In genomic region chr7:78912974-78913474, GRCm38 (mm10) we compare ENCODE assay signal across 8 mouse cellular contexts. TPM values are rescaled to one million over a fixed set of nuclear protein-coding genes. Genes with fewer than 3 reads are reported as not detected.
DNase-seq lines count a peak whose midpoint lies in the region; ATAC-seq lines count a peak whose summit lies in the region.

TSS of gene Isg20 (plus strand) at chr7:78913424.

- peak within 1 kb of the TSS; percentile 56 for H3K27ac ChIP-seq in lung, embryonic 16.5 days (ENCODE audit: low read length)
- peak within 1 kb of the TSS; percentile 60; the same call in 1 of the 2 replicates for H3K27ac ChIP-seq in embryonic facial prominence, embryonic 15.5 days (replicated peaks)
- no peak within 1 kb of the TSS for H3K27ac ChIP-seq in intestine, embryonic 15.5 days

- H3K4me2 ChIP-seq in lung, embryonic 16.5 days (ENCODE audit: low read depth, low read length) = peak within 1 kb of the TSS; percentile 52
- H3K4me2 ChIP-seq in embryonic facial prominence, embryonic 15.5 days (replicated peaks) = peak within 1 kb of the TSS; percentile 40
- peak within 1 kb of the TSS; percentile 54 for H3K4me2 ChIP-seq in intestine, embryonic 15.5 days (replicated peaks)

- peak within 1 kb of the TSS; percentile 46 for H3K9ac ChIP-seq in lung, embryonic 16.5 days (ENCODE audit: low read length)
- H3K9ac ChIP-seq in embryonic facial prominence, embryonic 15.5 days = no peak within 1 kb of the TSS
- H3K9ac ChIP-seq in intestine, embryonic 15.5 days = peak within 1 kb of the TSS; percentile 1; the same call in 1 of the 2 replicates

- H3K4me3 ChIP-seq in lung, embryonic 16.5 days (ENCODE audit: low read length) = peak within 1 kb of the TSS; percentile 35
- peak within 1 kb of the TSS; percentile 22 for H3K4me3 ChIP-seq in embryonic facial prominence, embryonic 15.5 days (replicated peaks)
- H3K4me3 ChIP-seq in intestine, embryonic 15.5 days (replicated peaks) = peak within 1 kb of the TSS; percentile 24

- no peak for ATAC-seq in lung, embryonic 16.5 days (ENCODE audit: low read depth)
- ATAC-seq in embryonic facial prominence, embryonic 15.5 days (ENCODE audit: insufficient number of reproducible peaks, low FRiP score, low TSS enrichment, low read depth) = no peak
- ATAC-seq in intestine, embryonic 15.5 days = no peak

- no peak for DNase-seq in lung, postnatal 25 days (ENCODE audit: low spot score)
- peak; percentile 35 for DNase-seq in naive thymus-derived CD4-positive, alpha-beta T cell, adult 2 months (ENCODE audit: low read depth)
- DNase-seq in MN1 (ENCODE audit: low spot score) = no peak
- DNase-seq in gastrocnemius, adult 8-10 months (ENCODE audit: low spot score in 2 of 2) = no peak
- DNase-seq in right cerebral cortex, postnatal 25 days = no peak

- H3K4me1 ChIP-seq in lung, embryonic 16.5 days (replicated peaks; ENCODE audit: control insufficient read depth, insufficient read depth, low read length) = peaks cover 18% of the 10 kb centered on the region
- peaks cover 18% of the 10 kb centered on the region for H3K4me1 ChIP-seq in embryonic facial prominence, embryonic 15.5 days
- H3K4me1 ChIP-seq in intestine, embryonic 15.5 days (replicated peaks) = peaks cover 13% of the 10 kb centered on the region; the same call in 1 of the 2 replicates

- no peaks in the 10 kb centered on the region for H3K36me3 ChIP-seq in lung, embryonic 16.5 days (ENCODE audit: control insufficient read depth, insufficient read depth, low read length)
- no peaks in the 10 kb centered on the region for H3K36me3 ChIP-seq in embryonic facial prominence, embryonic 15.5 days
- no peaks in the 10 kb centered on the region for H3K36me3 ChIP-seq in intestine, embryonic 15.5 days

- no peaks in the 10 kb centered on the region for H3K9me3 ChIP-seq in lung, embryonic 16.5 days (ENCODE audit: control insufficient read depth, low read length)
- H3K9me3 ChIP-seq in embryonic facial prominence, embryonic 15.5 days (replicated peaks) = no peaks in the 10 kb centered on the region
- H3K9me3 ChIP-seq in intestine, embryonic 15.5 days = no peaks in the 10 kb centered on the region

- no peaks in the 10 kb centered on the region for H3K27me3 ChIP-seq in lung, embryonic 16.5 days (ENCODE audit: control insufficient read depth, insufficient read depth, low read depth, low read length)
- no peaks in the 10 kb centered on the region for H3K27me3 ChIP-seq in embryonic facial prominence, embryonic 15.5 days
- no peaks in the 10 kb centered on the region for H3K27me3 ChIP-seq in intestine, embryonic 15.5 days (replicated peaks)

- WGBS in lung, embryonic 16.5 days = 57% methylated on average over 5 of the region's 5 CpGs
- WGBS in embryonic facial prominence, embryonic 15.5 days = 72% methylated on average over 5 of the region's 5 CpGs
- 64% methylated on average over 5 of the region's 5 CpGs for WGBS in intestine, embryonic 15.5 days

RNA-seq across cellular contexts. Expression of gene Isg20, which starts in this region (rescaled TPM):
- 12.8 and 21.5 TPM in 2 replicates for polyA plus RNA-seq in lung, embryonic 16.5 days (2015; fragmentation: Nextera tagmentation; extraction: Ambion mirVana)
- polyA plus RNA-seq in embryonic facial prominence, embryonic 15.5 days (2015; fragmentation: Nextera tagmentation; extraction: Ambion mirVana) = 6.1 and 6.5 TPM in 2 replicates
- 4.5 and 5.8 TPM in 2 replicates for polyA plus RNA-seq in intestine, embryonic 15.5 days (2015; fragmentation: Nextera tagmentation; extraction: Ambion mirVana)
- total RNA-seq in gastrocnemius, adult 8-10 months (2022) = under 1 TPM; 0.56 to 0.83 (median 0.72) TPM
